Mouse (Mus musculus) heart, adult 2 months (tissue): Measurements from ENCODE around the gene Tnfrsf12a. TPM values are rescaled to one million over a fixed set of nuclear protein-coding genes. Genes with fewer than 3 reads are reported as not detected.
A peak's percentile ranks its signal among the peaks of the same experiment; 100 is the strongest.

Source experiments
- DNase-seq, 2 experiments: peaks; one replicate each; pipeline ENCODE4 v3.0.0; 2021
- H3K27ac ChIP-seq: fragments of 200-600 bp; 2 replicates; pipeline ENCODE4 v1.8.1; 2022
- H3K27me3 ChIP-seq: fragments of 200-500 bp; 2 replicates; pipeline ENCODE4 v1.6.1; 2012; ENCODE audit warnings: mild to moderate bottlenecking, low read length, inconsistent platforms, mixed read lengths; ENCODE audit not compliant: control insufficient read depth, insufficient read depth
- H3K36me3 ChIP-seq: fragments of 200-500 bp; 2 replicates; pipeline ENCODE4 v1.6.1; 2012; ENCODE audit warnings: low read length, inconsistent platforms; ENCODE audit not compliant: control insufficient read depth, insufficient read depth
- H3K4me1 ChIP-seq: fragments of 200-500 bp; 2 replicates; pipeline ENCODE4 v1.6.1; 2011; ENCODE audit warnings: low read length; ENCODE audit not compliant: control insufficient read depth, insufficient read depth
- H3K4me3 ChIP-seq: fragments of 200-600 bp; 2 replicates; pipeline ENCODE4 v1.8.1; 2022
- H3K79me2 ChIP-seq: fragments of 200-500 bp; replicated peaks from 2 replicates; pipeline ENCODE4 v1.6.1; 2012; ENCODE audit warnings: mild to moderate bottlenecking, inconsistent platforms, low read length, moderate library complexity, mixed read lengths; ENCODE audit not compliant: control insufficient read depth, insufficient read depth
- H3K9ac ChIP-seq: fragments of 200-500 bp; 2 replicates; pipeline ENCODE4 v1.6.1; 2012; ENCODE audit warnings: low read depth, mild to moderate bottlenecking, control low read depth, inconsistent platforms, low read length, mixed read lengths
- CTCF ChIP-seq: fragments of 200-600 bp; IDR thresholded peaks from 2 replicates; pipeline ENCODE4 v1.8.1; 2022; ENCODE audit warnings: antibody characterized with exemption, mild to moderate bottlenecking, moderate library complexity
- EP300 ChIP-seq: fragments of 200-500 bp; IDR thresholded peaks from 2 replicates; pipeline ENCODE4 v1.6.1; 2011; ENCODE audit warnings: low read depth, low read length, control low read depth; ENCODE audit not compliant: insufficient read depth
- POLR2A ChIP-seq: fragments of 200-500 bp; IDR thresholded peaks from 2 replicates; pipeline ENCODE4 v1.6.1; 2011; ENCODE audit warnings: mild to moderate bottlenecking, low read depth, low read length, control low read depth; ENCODE audit not compliant: insufficient read depth
- WGBS: fragments of 180-500 bp; shearing (Covaris S2); methylation state at CpG from one replicate; pipeline ENCODE4 v1.1.7; 2018; 5-methylcytosine and 5-hydroxymethylcytosine counted together
- intact Hi-C: fragments of 180-260 bp; cut with DNase I; formaldehyde crosslinking; loops from one replicate; pipeline ENCODE4 v1.15.1; 2025
- polyA plus RNA-seq: library from polyadenylated mRNA; depleted of rRNA; stranded (reverse); fragments of >200 nt; gene quantifications from 2 replicates; pipeline ENCODE4 v1.2.3, GENCODE M21; 2012
- total RNA-seq, 2 experiments: library from RNA; stranded (reverse); gene quantifications; 2 replicates each; pipeline ENCODE4 v1.2.3; 2021

The Tnfrsf12a gene
- total and polyA plus RNA-seq, 3 experiments: 37.9 to 82.5 (median 80.1) TPM

DNA sequence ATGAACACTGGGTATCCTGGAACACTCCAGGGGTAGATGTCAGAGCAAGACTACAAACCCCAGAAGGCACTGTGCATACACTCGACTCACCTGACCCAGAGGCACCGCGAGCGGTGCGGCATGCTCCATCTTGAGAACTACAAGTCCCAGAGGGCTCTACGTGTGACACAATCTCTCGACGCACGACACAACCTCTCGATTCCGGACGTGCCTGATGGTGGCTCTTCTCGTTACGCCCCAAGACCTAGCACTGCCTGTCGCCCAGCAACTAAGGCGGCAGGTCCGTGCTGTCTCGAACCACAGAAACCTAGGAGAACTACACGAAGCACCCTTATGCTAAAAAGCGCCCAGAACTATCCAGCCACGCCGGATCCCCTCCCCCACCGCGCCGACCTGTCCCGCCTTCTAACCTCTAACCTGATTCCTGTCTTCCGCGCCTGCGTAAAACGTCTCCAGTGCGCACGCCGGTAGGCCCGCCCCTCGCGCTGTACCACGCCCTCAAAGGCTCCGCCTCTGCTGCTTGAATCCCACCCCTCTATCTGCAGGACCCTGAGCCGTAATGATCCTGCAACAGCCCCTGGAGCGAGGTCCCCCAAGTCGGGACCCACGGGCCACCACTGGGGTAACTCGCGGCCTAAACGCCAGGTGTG, 3.7 kb downstream of the Tnfrsf12a start, which contains the start of the genes Hcfc1r1 and Thoc6:
Hcfc1r1 (plus strand) TSS at position 173 of the 650 bp plus-strand sequence.
Thoc6 (minus strand) TSS at position 459 of the 650 bp plus-strand sequence.
- H3K4me3 ChIP-seq: peak within 1 kb of the TSS; percentile 67
- peak; percentile 70 for TF ChIP-seq EP300
- TF ChIP-seq POLR2A: peak; percentile 73
- no peak for TF ChIP-seq CTCF
- H3K9ac ChIP-seq: peak within 1 kb of the TSS; percentile 80
- no peaks in the 10 kb centered on the region for H3K36me3 ChIP-seq
- peak within 1 kb of the TSS; percentile 93 for H3K27ac ChIP-seq
- H3K79me2 ChIP-seq: no peaks in the 10 kb centered on the region
- peak; percentile 92 to 95 for DNase-seq
- H3K4me1 ChIP-seq: peaks cover 2% of the 10 kb centered on the region
- H3K27me3 ChIP-seq: no peaks in the 10 kb centered on the region
- intact Hi-C loops: no loop called here
- under 1% methylated on average over 45 of the region's 45 CpGs for WGBS

GRCm38 (mm10) chr17:23672761-23673160, 4.5 kb downstream of the Tnfrsf12a start:
- no peaks in the 10 kb centered on the region for H3K36me3 ChIP-seq
- peaks cover 2% of the 10 kb centered on the region for H3K4me1 ChIP-seq
- TF ChIP-seq POLR2A (no peak), CTCF (no peak), EP300 (no peak)
- WGBS: 52% methylated on average over 3 of the region's 3 CpGs
- no peak overlapping the region for H3K9ac ChIP-seq
- no peaks in the 10 kb centered on the region for H3K79me2 ChIP-seq
- DNase-seq: no peak
- H3K27ac ChIP-seq: no peak overlapping the region
- no peaks in the 10 kb centered on the region for H3K27me3 ChIP-seq
- intact Hi-C loops: no loop called here
- no peak overlapping the region for H3K4me3 ChIP-seq

- WGBS: 91% methylated on average over 3 of the region's 3 CpGs
- no peak overlapping the region for H3K4me3 ChIP-seq
- H3K27me3 ChIP-seq: no peaks in the 10 kb centered on the region
- no peaks in the 10 kb centered on the region for H3K36me3 ChIP-seq
- TF ChIP-seq EP300 (no peak), POLR2A (no peak), CTCF (no peak)
- no peaks in the 10 kb centered on the region for H3K79me2 ChIP-seq
- intact Hi-C loops: loop anchor here (2.0 kb wide), 1 partner anchor 129 kb away; no protein-coding TSS in a partner anchor
- no peak for DNase-seq
- H3K9ac ChIP-seq: no peak overlapping the region
- H3K4me1 ChIP-seq: peaks cover 2% of the 10 kb centered on the region
- H3K27ac ChIP-seq: no peak overlapping the region
These were observed 5.7 kb downstream of the Tnfrsf12a start for GRCm38 (mm10) chr17:23671519-23671918.

DNA sequence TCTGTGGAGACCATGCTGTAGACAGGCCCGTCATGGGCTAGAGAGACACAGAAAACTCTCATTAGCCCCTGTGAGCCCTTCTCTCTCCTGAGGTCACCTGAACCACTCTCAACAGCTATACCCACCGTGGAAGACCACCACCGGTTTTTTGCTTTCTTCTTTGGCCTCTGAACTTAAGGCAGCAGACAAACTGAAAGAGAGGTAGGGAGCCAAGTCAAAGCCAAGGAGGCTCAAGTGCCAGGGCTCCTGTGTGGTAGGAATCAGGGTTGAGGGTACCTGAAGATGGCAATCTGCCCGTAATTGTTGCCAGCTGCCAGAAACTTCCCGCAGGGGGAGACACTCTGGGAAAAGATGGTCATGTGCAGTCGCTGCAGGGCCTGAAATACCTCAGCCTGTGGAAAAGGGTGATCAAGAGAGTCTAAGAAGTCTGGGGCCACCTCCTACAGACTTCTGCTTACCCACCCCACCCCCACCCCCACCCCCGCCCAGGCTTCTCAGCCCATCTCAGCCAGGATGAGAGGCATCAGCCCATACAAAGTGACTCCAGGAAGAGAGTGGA, 6.7 kb downstream of the Tnfrsf12a start:
- no peak for DNase-seq
- intact Hi-C loops: loop anchor here (2.0 kb wide), 1 partner anchor 130 kb away; no protein-coding TSS in a partner anchor
- no peak overlapping the region for H3K27ac ChIP-seq
- H3K4me1 ChIP-seq: peaks cover 2% of the 10 kb centered on the region
- no peaks in the 10 kb centered on the region for H3K36me3 ChIP-seq
- no peaks in the 10 kb centered on the region for H3K27me3 ChIP-seq
- no peak overlapping the region for H3K4me3 ChIP-seq
- TF ChIP-seq EP300 (no peak), POLR2A (no peak), CTCF (no peak)
- WGBS: 88% methylated on average over 7 of the region's 7 CpGs
- H3K79me2 ChIP-seq: no peaks in the 10 kb centered on the region
- H3K9ac ChIP-seq: no peak overlapping the region

DNA sequence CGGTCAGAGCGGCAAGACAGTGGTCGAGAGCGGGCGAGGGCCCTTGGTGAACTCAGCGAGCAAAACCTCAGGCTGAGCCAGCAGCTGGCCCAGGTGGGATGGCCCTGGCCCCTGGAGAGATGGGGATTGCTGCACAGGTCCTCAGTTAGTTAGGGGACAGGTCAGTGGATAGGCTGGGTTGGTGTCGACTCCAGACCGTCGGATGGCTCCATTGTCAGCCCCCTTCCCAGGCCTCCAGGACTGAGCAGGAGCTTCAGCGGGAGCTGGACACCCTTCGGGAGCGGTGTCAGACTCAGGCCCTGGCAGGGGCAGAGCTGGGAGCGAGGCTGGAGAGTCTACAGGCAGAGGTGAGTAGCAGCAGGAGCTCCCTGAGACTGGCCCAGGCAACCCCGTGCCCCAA, 11.8 kb downstream of the Tnfrsf12a start:
- 82% methylated on average over 14 of the region's 14 CpGs for whole genome bisulfite sequencing
- intact Hi-C loops: no loop called here

DNA sequence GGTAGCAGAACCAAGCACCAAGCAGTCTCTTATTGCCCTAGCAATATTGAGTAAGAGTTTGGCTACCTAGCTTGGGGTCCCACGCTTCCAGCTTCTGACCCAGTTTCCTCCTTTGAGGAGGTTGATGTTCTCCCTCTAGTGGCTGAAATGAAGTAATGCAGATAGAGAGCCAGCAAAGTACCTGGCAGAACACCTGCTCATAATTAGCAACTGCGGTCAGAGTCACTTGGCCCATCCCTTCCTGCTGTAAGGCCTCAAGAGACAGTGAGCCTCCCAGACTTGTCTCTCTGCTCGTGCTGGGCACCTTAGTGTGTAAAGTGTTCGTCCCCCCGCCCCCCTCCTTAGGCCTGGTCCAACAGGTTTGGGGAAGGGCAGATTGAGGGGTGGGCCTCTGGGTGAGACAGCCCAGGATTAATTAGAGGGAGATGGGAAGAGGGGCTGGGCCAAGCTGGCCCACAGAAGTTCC, 12.7 kb downstream of the Tnfrsf12a start:
- Histone ChIP-seq H3K9ac (no peak overlapping the region), H3K4me1 (no peaks in the 10 kb centered on the region), H3K27me3 (peaks cover 2% of the 10 kb centered on the region; the same call in 1 of the 2 replicates), H3K27ac (no peak overlapping the region), H3K4me3 (no peak overlapping the region), H3K79me2 (no peaks in the 10 kb centered on the region), H3K36me3 (no peaks in the 10 kb centered on the region)
- intact Hi-C loops: no loop called here
- 31% methylated on average over 5 of the region's 5 CpGs for WGBS
- TF ChIP-seq CTCF (peak; percentile 88), EP300 (0 out of 2 replicates have a peak, but pooled peaks have one; percentile 31), POLR2A (no peak)
- no peak for DNase-seq

More for the DNA sequence above, 11.8 kb downstream of the Tnfrsf12a start:
- Histone ChIP-seq H3K36me3 (no peaks in the 10 kb centered on the region), H3K79me2 (no peaks in the 10 kb centered on the region), H3K9ac (no peak overlapping the region), H3K27me3 (no peaks in the 10 kb centered on the region), H3K4me3 (no peak overlapping the region), H3K4me1 (no peaks in the 10 kb centered on the region), H3K27ac (no peak overlapping the region)
- no peak for DNase-seq
- TF ChIP-seq POLR2A: no peak
- no peak for TF ChIP-seq CTCF
- no peak for TF ChIP-seq EP300
